Mouse (Mus musculus) midbrain, embryonic 10.5 days (tissue): ENCODE data around the gene Ttc9b. TPM values are rescaled to one million over a fixed set of nuclear protein-coding genes. Genes with fewer than 3 reads are reported as not detected.

Experiments used
- polyA plus RNA-seq: library from polyadenylated mRNA; unstranded; fragments of >200 nt; fragmentation: Nextera tagmentation; extraction: Ambion mirVana; gene quantifications from 2 replicates; pipeline ENCODE4 v1.2.1, GENCODE M21; 2016

The Ttc9b gene
- polyA plus RNA-seq, 1 experiment from 2014 or later = 2.6 TPM

Other genes with a start within 250 kb of the Ttc9b start
- 0.30 and 0.52 TPM in 2 replicates for gene Sptbn4, start 206.2 kb upstream of the Ttc9b start, polyA plus RNA-seq
- 38.9 and 40.9 TPM in 2 replicates for gene Blvrb, start 205.9 kb upstream of the Ttc9b start, polyA plus RNA-seq
- 18.9 and 21.9 TPM in 2 replicates for gene Sertad3, start 180.1 kb upstream of the Ttc9b start, polyA plus RNA-seq
- 16.4 and 19.2 TPM in 2 replicates for gene Sertad1, start 167.0 kb upstream of the Ttc9b start, polyA plus RNA-seq
- 2.3 and 2.5 TPM in 2 replicates for gene Prx, start 154.6 kb upstream of the Ttc9b start, polyA plus RNA-seq
- gene Hipk4, start 130.6 kb upstream of the Ttc9b start, polyA plus RNA-seq = 0.33 and 0.52 TPM in 2 replicates
- 52.0 and 61.2 TPM in 2 replicates for gene Pld3, start 100.7 kb upstream of the Ttc9b start, polyA plus RNA-seq
- 37.3 and 39.3 TPM in 2 replicates for gene 2310022A10Rik, start 100.7 kb upstream of the Ttc9b start, polyA plus RNA-seq
- 85.9 and 89.4 TPM in 2 replicates for gene Akt2, start 62.4 kb upstream of the Ttc9b start, polyA plus RNA-seq
- gene Map3k10, start 20.7 kb downstream of the Ttc9b start, polyA plus RNA-seq = 7.5 and 10.1 TPM in 2 replicates
- gene Zfp607b, start 35.4 kb downstream of the Ttc9b start, polyA plus RNA-seq = 6.3 and 7.7 TPM in 2 replicates
- gene Zfp60, start 77.5 kb downstream of the Ttc9b start, polyA plus RNA-seq = 62.4 and 80.1 TPM in 2 replicates
- 1.9 and 2.1 TPM in 2 replicates for gene Zfp626, start 153.3 kb downstream of the Ttc9b start, polyA plus RNA-seq
- gene Zfp59, start 184.7 kb downstream of the Ttc9b start, polyA plus RNA-seq = 9.9 and 11.1 TPM in 2 replicates
- gene Zfp607a, start 203.6 kb downstream of the Ttc9b start, polyA plus RNA-seq = 3.9 and 4.3 TPM in 2 replicates